Mouse (Mus musculus): Measurements from ENCODE around the gene Ssr3. TPM values are rescaled to one million over a fixed set of nuclear protein-coding genes. Genes with fewer than 3 reads are reported as not detected.
"Not testable (repeated sequence)": the region's sequence is repeated elsewhere in the genome, so short reads cannot be mapped to it uniquely, and the experiment has no call there.

Ssr3 gene
- polyA plus RNA-seq, 1 experiment from 2014 or later, result 247 TPM

DNA sequence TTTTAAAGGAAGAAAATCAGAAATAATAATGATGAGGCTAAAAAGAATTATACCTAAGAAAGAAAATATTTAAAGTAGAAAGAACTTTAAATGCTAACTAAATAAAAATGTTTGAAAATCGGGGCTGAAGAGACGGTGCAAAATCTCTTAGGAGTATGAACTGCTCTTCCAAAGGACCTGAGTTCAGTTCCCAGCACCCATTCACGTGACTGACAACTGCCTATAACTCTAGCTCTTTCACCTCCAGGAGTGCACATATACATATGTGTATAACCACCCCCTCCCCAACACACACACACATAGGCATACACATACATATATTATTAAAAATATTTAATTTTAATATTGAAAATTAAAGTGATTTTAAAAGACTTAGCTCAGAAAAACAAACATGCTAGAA is 5.1 kb upstream of the Ssr3 start:
- Histone ChIP-seq H3K9me3 (no peaks in the 10 kb centered on the region), H3K4me2 (no peak overlapping the region), H3K27ac (no peak overlapping the region), H3K27me3 (no peaks in the 10 kb centered on the region), H3K9ac (replicated peaks) (no peak overlapping the region), H3K4me3 (replicated peaks) (no peak overlapping the region), H3K36me3 (no peaks in the 10 kb centered on the region), H3K4me1 (replicated peaks) (no peaks in the 10 kb centered on the region)
- ATAC-seq (ENCODE audit: insufficient number of reproducible peaks, insufficient read depth, low FRiP score, low TSS enrichment, low read depth), result no peak
- WGBS, result 89% methylated on average over 3 of the region's 3 CpGs

DNA sequence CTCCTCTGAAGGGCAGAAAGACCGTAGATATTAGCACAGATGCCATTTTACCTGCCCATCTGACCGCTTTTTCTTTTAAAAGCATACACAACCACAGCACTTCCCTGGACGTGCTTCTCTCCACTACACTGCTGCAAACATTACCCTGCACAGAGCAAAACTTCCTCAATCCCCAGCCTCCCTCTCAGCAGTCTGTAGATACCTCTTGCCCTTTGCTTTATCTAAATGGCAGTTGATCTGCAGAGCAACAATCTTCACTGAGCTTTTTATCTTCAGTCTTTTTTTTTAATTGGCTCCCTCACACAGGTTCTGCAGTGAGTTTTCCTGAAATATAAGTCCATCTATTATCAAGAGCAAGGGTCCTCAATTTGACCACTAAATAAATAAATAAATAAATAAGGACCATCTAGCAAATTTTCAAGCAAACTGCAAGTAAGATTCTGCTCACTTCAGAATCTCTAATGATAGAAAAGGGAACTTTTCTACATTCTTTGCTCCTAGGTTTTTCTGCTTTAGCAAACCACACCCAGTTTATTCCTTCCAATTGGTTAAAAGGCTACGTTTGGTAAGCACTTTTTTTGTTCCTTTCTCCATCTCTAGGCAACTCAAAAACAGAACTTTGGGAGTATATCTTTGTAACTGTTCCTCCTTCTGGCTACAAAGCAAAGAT is 4.5 kb upstream of the Ssr3 start:
- Histone ChIP-seq H3K27ac (no peak overlapping the region), H3K4me1 (replicated peaks) (no peaks in the 10 kb centered on the region), H3K4me2 (no peak overlapping the region), H3K27me3 (no peaks in the 10 kb centered on the region), H3K4me3 (replicated peaks) (no peak overlapping the region), H3K9ac (replicated peaks) (no peak overlapping the region), H3K9me3 (no peaks in the 10 kb centered on the region), H3K36me3 (no peaks in the 10 kb centered on the region)
- 85% methylated on average over 4 of the region's 4 CpGs for WGBS
- no peak for ATAC-seq (ENCODE audit: insufficient number of reproducible peaks, insufficient read depth, low FRiP score, low TSS enrichment, low read depth)

DNA sequence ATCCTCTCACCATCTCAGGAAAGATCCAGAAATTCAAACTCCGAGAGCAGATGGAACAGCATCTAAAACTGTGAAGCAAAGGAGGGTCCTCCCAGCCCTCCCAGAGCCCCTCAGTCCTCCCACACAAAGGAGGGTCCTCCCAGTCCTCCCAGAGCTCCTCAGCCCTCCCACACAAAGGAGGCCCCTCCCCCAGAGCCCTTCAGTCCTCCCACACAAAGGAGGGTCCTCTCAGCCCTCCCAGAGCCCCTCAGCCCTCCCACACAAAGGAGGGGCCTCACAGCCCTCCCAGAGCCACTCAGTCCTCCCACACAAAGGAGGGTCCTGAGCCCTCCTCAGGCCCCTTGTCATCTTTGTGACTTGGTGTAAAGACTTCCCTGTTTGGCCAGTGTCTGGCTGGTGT is 2.7 kb upstream of the Ssr3 start:
- not testable (repeated sequence) for ATAC-seq (ENCODE audit: insufficient number of reproducible peaks, insufficient read depth, low FRiP score, low TSS enrichment, low read depth); H3K4me3 ChIP-seq (replicated peaks); H3K27ac ChIP-seq; H3K9me3 ChIP-seq; H3K9ac ChIP-seq (replicated peaks); H3K27me3 ChIP-seq; H3K4me1 ChIP-seq (replicated peaks); H3K36me3 ChIP-seq; H3K4me2 ChIP-seq
- WGBS, result 95% methylated on average over 1 of the region's 1 CpGs

DNA sequence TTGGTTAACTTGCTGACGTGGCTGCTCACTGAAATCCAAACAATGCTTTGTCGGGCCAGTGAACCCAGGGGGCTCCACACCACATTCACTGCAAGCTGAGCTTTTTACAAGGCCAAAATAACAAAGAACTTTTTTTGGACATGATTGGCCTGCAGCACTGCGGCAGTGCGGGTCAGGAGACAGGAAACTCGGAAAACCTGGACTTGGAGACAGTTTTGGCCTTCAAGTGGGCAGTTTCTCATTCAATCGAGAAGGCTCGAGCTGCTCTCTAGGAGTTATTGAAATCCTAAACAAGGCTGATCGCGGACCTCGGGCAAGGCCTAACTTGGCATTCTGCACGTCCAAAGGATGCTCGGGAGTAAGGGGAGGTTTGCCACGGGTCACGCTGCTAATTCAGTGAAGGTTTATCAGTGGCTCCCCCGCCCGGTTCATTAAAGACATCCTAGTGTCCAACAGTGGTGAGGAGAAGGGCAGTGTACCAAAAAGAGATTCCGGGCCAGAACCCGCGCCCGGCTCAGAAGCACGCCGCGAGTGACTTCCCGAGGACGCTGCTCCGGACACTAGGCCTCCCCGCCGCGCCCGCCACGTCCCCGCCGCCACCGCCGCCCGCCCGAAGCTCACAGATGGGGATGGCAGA is 521 bp downstream of the Ssr3 start:
- under 1% methylated on average over 37 of the region's 37 CpGs for WGBS
- peaks cover 9% of the 10 kb centered on the region for H3K4me1 ChIP-seq (replicated peaks)
- H3K9ac ChIP-seq (replicated peaks), result peak overlapping the region; percentile 83
- H3K4me2 ChIP-seq, result peak overlapping the region; percentile 87
- H3K36me3 ChIP-seq, result peaks cover 34% of the 10 kb centered on the region
- H3K9me3 ChIP-seq, result no peaks in the 10 kb centered on the region
- H3K27me3 ChIP-seq, result no peaks in the 10 kb centered on the region
- H3K27ac ChIP-seq, result peak overlapping the region; percentile 91
- ATAC-seq (ENCODE audit: insufficient number of reproducible peaks, insufficient read depth, low FRiP score, low TSS enrichment, low read depth), result peak; percentile 19; the same call in 1 of the 2 replicates
- H3K4me3 ChIP-seq (replicated peaks), result peak overlapping the region; percentile 82

DNA sequence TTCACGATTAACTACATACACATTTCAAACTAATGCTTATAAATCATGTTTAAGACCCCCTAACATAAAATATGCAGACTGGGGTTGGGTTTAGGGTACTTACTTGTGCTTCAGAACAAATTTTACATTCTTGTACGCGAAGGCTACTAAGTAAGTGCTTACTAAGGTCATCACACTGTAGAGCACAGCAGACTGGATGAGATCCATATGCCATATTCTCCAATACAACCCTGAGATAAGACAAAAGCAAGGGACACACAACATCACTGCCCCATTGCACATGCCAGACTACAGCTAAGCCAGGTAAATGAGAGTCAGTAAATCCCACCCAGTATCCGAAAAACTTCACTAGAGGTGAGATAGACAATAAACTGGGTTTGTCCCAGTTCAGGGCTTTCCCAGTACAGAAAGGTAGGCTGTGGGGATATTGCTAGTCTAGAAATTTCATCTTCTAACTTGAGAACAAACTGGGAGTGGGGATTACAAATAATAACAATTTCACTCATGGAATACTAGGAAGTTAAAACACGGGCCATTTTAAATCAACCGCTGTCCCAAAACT is 1.1 kb downstream of the Ssr3 start:
- Histone ChIP-seq H3K4me3 (replicated peaks) (peak overlapping the region; percentile 82), H3K27ac (peak overlapping the region; percentile 91)

DNA sequence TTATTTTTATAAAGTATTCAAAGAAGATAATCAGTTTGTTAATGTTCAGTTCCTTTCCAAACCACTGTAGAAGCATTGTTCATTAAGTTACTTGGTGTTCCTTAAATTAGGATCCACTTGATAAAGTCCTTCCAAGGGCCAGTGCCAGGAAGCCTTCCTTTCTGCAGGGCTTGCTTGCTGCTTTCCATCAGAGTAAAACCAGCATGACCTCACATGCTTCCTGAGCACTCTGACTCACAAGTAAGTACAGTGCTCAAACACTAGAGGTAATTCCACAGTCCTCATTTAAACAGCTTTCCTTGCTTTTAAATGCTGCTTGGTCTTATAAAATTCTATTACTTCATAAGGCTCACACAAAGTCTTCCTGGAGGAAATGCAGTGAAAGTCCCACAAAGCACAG is 6.7 kb downstream of the Ssr3 start:
- no peak for ATAC-seq (ENCODE audit: insufficient number of reproducible peaks, insufficient read depth, low FRiP score, low TSS enrichment, low read depth)
- Histone ChIP-seq H3K4me3 (replicated peaks) (no peak overlapping the region), H3K36me3 (peaks cover 91% of the 10 kb centered on the region), H3K27me3 (no peaks in the 10 kb centered on the region), H3K9me3 (no peaks in the 10 kb centered on the region), H3K9ac (replicated peaks) (no peak overlapping the region), H3K4me2 (no peak overlapping the region), H3K27ac (no peak overlapping the region), H3K4me1 (replicated peaks) (0 out of 2 replicates have a peak, but pooled peaks cover 5% of the 10 kb centered on the region)

More for the DNA sequence above, 1.1 kb downstream of the Ssr3 start:
- ATAC-seq (ENCODE audit: insufficient number of reproducible peaks, insufficient read depth, low FRiP score, low TSS enrichment, low read depth), result no peak
- Histone ChIP-seq H3K4me1 (replicated peaks) (peaks cover 9% of the 10 kb centered on the region), H3K36me3 (peaks cover 40% of the 10 kb centered on the region), H3K27me3 (no peaks in the 10 kb centered on the region), H3K9ac (replicated peaks) (peak overlapping the region; percentile 83), H3K4me2 (peak overlapping the region; percentile 87), H3K9me3 (no peaks in the 10 kb centered on the region)
- 31% methylated on average over 6 of the region's 6 CpGs for WGBS

DNA sequence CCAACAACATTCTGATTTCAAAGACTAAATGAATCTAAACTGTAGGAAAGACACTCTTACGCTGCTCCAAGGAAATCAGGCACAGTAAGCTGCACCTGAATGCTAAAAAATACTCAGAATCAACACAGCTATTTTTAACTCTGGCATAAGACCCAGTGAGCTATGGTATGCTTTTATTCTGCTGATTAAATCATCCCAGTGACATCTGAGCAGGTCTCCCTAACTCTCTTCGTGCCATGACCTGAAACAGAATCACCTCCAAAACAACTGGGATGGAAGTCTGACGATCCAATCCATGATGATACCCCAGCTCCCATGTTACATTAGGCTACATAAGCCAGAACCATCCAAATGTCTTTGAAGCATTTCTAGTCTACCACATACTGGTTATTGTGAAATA is 8.0 kb downstream of the Ssr3 start:
- Histone ChIP-seq H3K9me3 (no peaks in the 10 kb centered on the region), H3K36me3 (peaks cover 90% of the 10 kb centered on the region), H3K9ac (replicated peaks) (no peak overlapping the region), H3K4me3 (replicated peaks) (no peak overlapping the region), H3K4me2 (no peak overlapping the region), H3K4me1 (replicated peaks) (no peaks in the 10 kb centered on the region), H3K27me3 (no peaks in the 10 kb centered on the region), H3K27ac (no peak overlapping the region)
- 91% methylated on average over 3 of the region's 3 CpGs for WGBS
- no peak for ATAC-seq (ENCODE audit: insufficient number of reproducible peaks, insufficient read depth, low FRiP score, low TSS enrichment, low read depth)

DNA sequence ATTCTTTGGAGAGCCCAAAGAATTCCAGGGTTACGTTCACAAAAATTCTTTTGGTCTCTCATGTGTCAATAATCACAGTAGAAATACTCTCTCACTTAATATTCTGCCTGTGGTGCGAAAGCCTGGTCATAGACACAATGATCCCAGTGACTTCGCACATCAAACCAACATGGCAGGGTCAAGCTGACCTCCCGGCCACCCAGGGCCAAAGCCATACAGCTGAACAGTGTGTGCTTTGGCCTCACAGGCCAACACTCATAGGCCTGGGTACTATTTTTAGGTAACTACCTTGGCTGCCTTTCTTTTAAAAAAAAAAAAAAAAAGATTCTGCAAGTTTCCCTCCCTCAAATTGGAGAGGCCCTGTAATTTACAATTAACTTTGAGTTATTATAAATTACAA is 11.3 kb downstream of the Ssr3 start:
- Histone ChIP-seq H3K4me3 (replicated peaks) (no peak overlapping the region), H3K27ac (no peak overlapping the region), H3K9ac (replicated peaks) (no peak overlapping the region), H3K27me3 (no peaks in the 10 kb centered on the region), H3K9me3 (no peaks in the 10 kb centered on the region), H3K4me1 (replicated peaks) (no peaks in the 10 kb centered on the region), H3K36me3 (peaks cover 81% of the 10 kb centered on the region), H3K4me2 (no peak overlapping the region)
- 86% methylated on average over 4 of the region's 4 CpGs for WGBS
- no peak for ATAC-seq (ENCODE audit: insufficient number of reproducible peaks, insufficient read depth, low FRiP score, low TSS enrichment, low read depth)

DNA sequence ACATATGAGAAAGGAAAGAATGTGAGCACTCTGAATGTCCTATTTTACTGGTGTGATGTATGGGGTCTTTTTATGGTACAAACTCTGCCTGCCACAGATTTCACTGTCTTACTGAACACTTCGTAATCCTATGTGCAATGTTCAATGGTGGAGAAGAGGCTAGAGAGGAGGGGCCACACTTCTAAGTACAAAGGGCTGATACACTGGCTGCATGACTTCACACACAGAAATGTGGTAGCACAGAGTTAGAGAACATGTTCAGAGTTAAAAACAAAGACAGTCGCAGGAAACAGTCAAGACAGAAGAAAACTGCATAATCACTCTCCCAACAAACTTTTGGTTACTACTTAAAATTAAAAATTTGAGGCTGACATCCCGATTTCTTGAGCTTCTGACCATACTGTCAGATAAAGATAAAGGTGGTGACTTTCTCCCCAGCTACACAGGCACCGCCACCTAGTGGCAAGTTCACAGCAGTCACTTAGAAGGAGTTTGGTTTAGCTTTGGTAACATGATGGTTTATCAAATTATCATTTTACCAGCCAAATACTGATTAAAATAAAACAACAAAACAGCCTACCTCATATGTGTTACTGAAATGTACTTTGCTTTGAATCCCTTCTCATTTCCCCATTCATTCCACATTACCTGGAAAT is 12.4 kb downstream of the Ssr3 start:
- 82% methylated on average over 4 of the region's 4 CpGs for WGBS
- H3K36me3 ChIP-seq, result peaks cover 76% of the 10 kb centered on the region

DNA sequence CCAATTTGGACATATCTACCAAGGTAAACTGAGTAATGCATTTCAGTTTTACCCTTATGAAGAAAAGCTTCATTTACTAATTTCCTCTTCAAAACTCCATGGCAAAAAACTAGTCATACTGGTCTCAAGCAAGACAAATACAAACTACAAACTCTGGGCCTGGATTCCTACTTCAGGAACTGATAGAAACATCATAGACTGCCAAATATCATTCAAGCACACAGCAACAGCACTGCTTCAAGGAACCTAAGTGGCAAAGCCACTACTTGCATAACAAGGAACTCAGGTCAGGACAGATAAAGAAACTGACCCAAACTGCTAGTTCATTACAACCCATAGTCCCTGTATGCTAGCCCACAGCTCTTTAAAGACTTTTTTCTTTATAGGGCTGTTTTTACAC is 13.7 kb downstream of the Ssr3 start:
- no peak overlapping the region for H3K27ac ChIP-seq
- no peaks in the 10 kb centered on the region for H3K9me3 ChIP-seq
- H3K4me1 ChIP-seq (replicated peaks), result no peaks in the 10 kb centered on the region
- H3K27me3 ChIP-seq, result no peaks in the 10 kb centered on the region
- no peak for ATAC-seq (ENCODE audit: insufficient number of reproducible peaks, insufficient read depth, low FRiP score, low TSS enrichment, low read depth)
- no peak overlapping the region for H3K9ac ChIP-seq (replicated peaks)
- H3K36me3 ChIP-seq, result peaks cover 71% of the 10 kb centered on the region
- H3K4me3 ChIP-seq (replicated peaks), result no peak overlapping the region
- no peak overlapping the region for H3K4me2 ChIP-seq

More for the DNA sequence above, 12.4 kb downstream of the Ssr3 start:
- Histone ChIP-seq H3K27ac (no peak overlapping the region), H3K4me2 (no peak overlapping the region), H3K9ac (replicated peaks) (no peak overlapping the region), H3K27me3 (no peaks in the 10 kb centered on the region), H3K9me3 (no peaks in the 10 kb centered on the region), H3K4me3 (replicated peaks) (no peak overlapping the region), H3K4me1 (replicated peaks) (no peaks in the 10 kb centered on the region)
- ATAC-seq (ENCODE audit: insufficient number of reproducible peaks, insufficient read depth, low FRiP score, low TSS enrichment, low read depth), result no peak

DNA sequence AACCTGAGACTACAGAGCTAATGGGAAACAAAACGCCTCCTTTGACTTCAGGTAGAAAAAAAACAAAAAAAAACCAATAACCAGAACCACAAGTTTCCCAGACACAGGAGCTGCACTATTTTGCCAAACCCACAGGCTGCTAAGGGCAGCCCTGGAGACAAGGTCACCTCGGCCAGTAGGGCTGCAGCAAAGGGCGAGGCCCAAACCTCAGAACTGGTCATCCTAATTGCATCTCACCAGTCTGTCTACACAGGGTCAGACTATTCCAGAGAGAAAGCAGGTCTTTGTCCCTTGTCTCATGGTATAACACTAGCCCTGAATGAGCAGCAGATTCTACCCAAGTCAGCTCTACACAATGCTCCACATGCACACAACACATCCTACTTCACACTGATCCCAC is 17.7 kb downstream of the Ssr3 start:
- no peaks in the 10 kb centered on the region for H3K4me1 ChIP-seq (replicated peaks)
- H3K27me3 ChIP-seq, result no peaks in the 10 kb centered on the region
- no peaks in the 10 kb centered on the region for H3K9me3 ChIP-seq
- no peak overlapping the region for H3K4me3 ChIP-seq (replicated peaks)
- H3K4me2 ChIP-seq, result no peak overlapping the region
- H3K27ac ChIP-seq, result peak overlapping the region; percentile 35; the same call in 1 of the 2 replicates
- no peak for ATAC-seq (ENCODE audit: insufficient number of reproducible peaks, insufficient read depth, low FRiP score, low TSS enrichment, low read depth)
- 67% methylated on average over 3 of the region's 3 CpGs for WGBS
- H3K9ac ChIP-seq (replicated peaks), result no peak overlapping the region
- H3K36me3 ChIP-seq, result peaks cover 74% of the 10 kb centered on the region

Measured in limb, embryonic 12.5 days (tissue).